Mouse (Mus musculus) forebrain, postnatal 0 days (tissue): ENCODE results near the gene Evc2. TPM values are rescaled to one million over a fixed set of nuclear protein-coding genes. Genes with fewer than 3 reads are reported as not detected.

Source experiments
- ATAC-seq: fragments of 200-750 bp; cut with Nextera tagmentation; 2 replicates; pipeline ENCODE4 v1.8.0; 2017; ENCODE audit warnings: mild to moderate bottlenecking, moderate library complexity
- DNase-seq: peaks from one replicate; pipeline ENCODE4 v3.0.0-alpha.2; 2015
- H3K27ac ChIP-seq: fragments of 300-500 bp; sonication (generic); 2 replicates; pipeline ENCODE4 v1.5.1; 2014; ENCODE audit warnings: low read depth, mild to moderate bottlenecking, antibody characterized with exemption, low read length, moderate library complexity, mixed read lengths
- H3K27me3 ChIP-seq: fragments of 300-500 bp; sonication (generic); 2 replicates; pipeline ENCODE4 v1.6.1; 2014; ENCODE audit warnings: mild to moderate bottlenecking, low read length, mixed read lengths; ENCODE audit not compliant: insufficient read depth
- H3K36me3 ChIP-seq: fragments of 300-500 bp; sonication (generic); 2 replicates; pipeline ENCODE4 v1.6.1; 2014; ENCODE audit warnings: mild to moderate bottlenecking, moderate library complexity; ENCODE audit not compliant: insufficient read depth
- H3K4me1 ChIP-seq: fragments of 300-500 bp; sonication (generic); 2 replicates; pipeline ENCODE4 v1.6.1; 2014; ENCODE audit warnings: antibody characterized with exemption; ENCODE audit not compliant: insufficient read depth
- H3K4me2 ChIP-seq: fragments of 300-500 bp; sonication (generic); 2 replicates; pipeline ENCODE4 v1.6.1; 2014; ENCODE audit warnings: low read depth, mild to moderate bottlenecking, moderate library complexity
- H3K4me3 ChIP-seq: fragments of 300-500 bp; sonication (generic); 2 replicates; pipeline ENCODE4 v1.5.1; 2014; ENCODE audit warnings: low read depth, low read length, mixed read lengths
- H3K9ac ChIP-seq: fragments of 300-500 bp; sonication (generic); 2 replicates; pipeline ENCODE4 v1.6.1; 2014; ENCODE audit warnings: mild to moderate bottlenecking
- H3K9me3 ChIP-seq: fragments of 300-500 bp; sonication (generic); 2 replicates; pipeline ENCODE4 v1.6.1; 2016; ENCODE audit warnings: low read length
- CTCF ChIP-seq: sonication (generic); IDR thresholded peaks from 2 replicates; pipeline ENCODE4 v1.5.1; 2016; ENCODE audit warnings: antibody characterized with exemption, control low read depth, low read depth
- WGBS: fragments of 180-500 bp; shearing (Covaris S2); extraction: QIAGEN DNeasy Blood & Tissue Kit; methylation state at CpG from one replicate; pipeline ENCODE4 v1.1.7; 2014; 5-methylcytosine and 5-hydroxymethylcytosine counted together
- polyA plus RNA-seq: library from polyadenylated mRNA; unstranded; fragments of >200 nt; fragmentation: Nextera tagmentation; extraction: Ambion mirVana; gene quantifications from 2 replicates; pipeline ENCODE4 v1.2.1, GENCODE M21; 2015
- total RNA-seq: library from RNA; depleted of rRNA; stranded (reverse); fragments of >200 nt; gene quantifications from 2 replicates; pipeline ENCODE4 v1.2.3, GENCODE M21; 2014; rRNA removed

Evc2 gene
- total and polyA plus RNA-seq, 2 experiments from 2014 or later: 2.8 to 4.8 TPM

GRCm38 (mm10) chr5:37469031-37469430 is 130.7 kb downstream of the Evc2 start:
- H3K4me2 ChIP-seq: no peak overlapping the region
- no peak for ATAC-seq
- no peaks in the 10 kb centered on the region for H3K36me3 ChIP-seq
- no peaks in the 10 kb centered on the region for H3K27me3 ChIP-seq
- H3K27ac ChIP-seq: no peak overlapping the region
- WGBS: 65% methylated on average over 5 of the region's 5 CpGs
- no peak overlapping the region for H3K9ac ChIP-seq
- no peaks in the 10 kb centered on the region for H3K9me3 ChIP-seq
- H3K4me3 ChIP-seq: no peak overlapping the region
- no peak for DNase-seq
- no peaks in the 10 kb centered on the region for H3K4me1 ChIP-seq
- TF ChIP-seq CTCF: no peak

DNA sequence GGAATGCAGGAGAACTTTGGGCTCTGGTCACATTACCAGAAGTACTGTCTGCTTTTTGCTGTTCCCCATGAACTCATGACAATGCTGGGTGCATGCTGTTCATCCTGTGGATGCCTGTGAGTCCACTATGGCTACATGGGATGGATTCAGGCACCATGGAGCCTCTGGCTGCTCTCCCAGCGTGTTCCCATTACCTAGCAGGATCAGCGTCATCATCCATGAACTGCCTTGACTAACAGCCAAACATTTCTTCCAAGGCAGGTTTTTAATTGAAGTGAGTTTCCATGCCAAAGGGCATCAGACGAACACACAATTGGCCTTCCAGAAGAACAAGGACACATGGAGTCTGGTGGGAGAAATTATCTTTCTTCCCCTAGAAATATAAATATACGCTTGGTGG is 133.3 kb downstream of the Evc2 start:
- ATAC-seq: no peak

DNA sequence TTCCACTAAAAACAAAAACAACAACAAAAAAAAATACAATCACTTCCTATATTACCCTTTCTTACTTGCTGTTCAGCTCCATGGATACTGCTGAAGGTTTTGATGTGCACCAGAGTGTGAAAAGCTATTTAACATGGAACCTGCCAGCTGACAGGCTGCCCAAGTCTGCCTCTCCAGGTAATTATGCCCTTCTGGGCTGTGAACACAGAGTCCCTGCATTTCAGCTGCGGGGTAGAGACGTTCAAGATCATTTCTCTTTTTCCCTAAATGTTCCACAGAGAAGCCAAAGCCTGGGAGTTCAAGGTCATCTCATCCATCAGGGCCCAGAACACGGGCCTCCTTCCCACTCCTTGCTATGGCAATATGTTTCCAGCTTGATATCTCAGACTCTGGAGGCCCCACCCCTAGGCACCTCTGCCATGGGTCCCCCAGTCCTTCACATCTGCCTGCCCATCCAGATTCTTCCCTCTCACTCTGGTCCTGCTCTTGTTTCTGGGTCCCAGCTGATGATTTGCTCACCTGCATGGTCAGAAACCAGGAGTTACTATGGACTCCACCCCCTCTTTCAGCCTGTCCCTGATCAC is 133.8 kb downstream of the Evc2 start:
- TF ChIP-seq CTCF: no peak
- no peaks in the 10 kb centered on the region for H3K4me1 ChIP-seq
- 34% methylated on average over 3 of the region's 3 CpGs for WGBS
- H3K27me3 ChIP-seq: no peaks in the 10 kb centered on the region
- ATAC-seq (no peak), DNase-seq (peak; percentile 15)
- no peaks in the 10 kb centered on the region for H3K9me3 ChIP-seq
- H3K9ac ChIP-seq: no peak overlapping the region
- H3K4me2 ChIP-seq: no peak overlapping the region
- no peaks in the 10 kb centered on the region for H3K36me3 ChIP-seq
- no peak overlapping the region for H3K27ac ChIP-seq
- no peak overlapping the region for H3K4me3 ChIP-seq

More for the DNA sequence above, 133.3 kb downstream of the Evc2 start:
- H3K4me1 ChIP-seq: no peaks in the 10 kb centered on the region
- no peak for TF ChIP-seq CTCF
- H3K36me3 ChIP-seq: no peaks in the 10 kb centered on the region
- peak; percentile 7 for DNase-seq
- H3K27ac ChIP-seq: no peak overlapping the region
- no peak overlapping the region for H3K4me3 ChIP-seq
- WGBS: 51% methylated on average over 4 of the region's 4 CpGs
- no peaks in the 10 kb centered on the region for H3K27me3 ChIP-seq
- H3K4me2 ChIP-seq: no peak overlapping the region
- no peaks in the 10 kb centered on the region for H3K9me3 ChIP-seq
- H3K9ac ChIP-seq: no peak overlapping the region

Other genes starting within 250 kb of the Evc2 start
- gene Crmp1, start 96.6 kb upstream of the Evc2 start, total RNA-seq: 965 and 1,074 TPM in 2 replicates
- gene Crmp1, start 96.6 kb upstream of the Evc2 start, polyA plus RNA-seq: 1,043 and 1,136 TPM in 2 replicates
- gene Evc, start 1.6 kb upstream of the Evc2 start, total RNA-seq: 8.5 and 9.9 TPM in 2 replicates
- gene Evc, start 1.6 kb upstream of the Evc2 start, polyA plus RNA-seq: 2.3 and 2.4 TPM in 2 replicates